Mouse (Mus musculus) gastrocnemius, postnatal 36 days (tissue): Measurements from ENCODE around the gene Ssh1. TPM values are rescaled to one million over a fixed set of nuclear protein-coding genes. Genes with fewer than 3 reads are reported as not detected.

Experiments used
- DNase-seq, 2 experiments: peaks; one replicate each; pipeline ENCODE4 v3.0.0; 2022
- intact Hi-C: fragments of 180-260 bp; cut with DNase I; formaldehyde crosslinking; loops from one replicate; pipeline ENCODE4 v1.15.1; 2025
- long read RNA-seq, 2 experiments: library from polyadenylated mRNA; stranded (forward); transcript quantifications; one replicate each; pipeline ENCODE4 v2.0.0; 2021
- total RNA-seq, 2 experiments: library from RNA; stranded (reverse); gene quantifications; 2 replicates each; pipeline ENCODE4 v1.2.3; 2021

The Ssh1 gene
- 1 to 10 TPM; 5.1 to 7.5 TPM for total RNA-seq
- long read RNA-seq, experiment 1, partial matches to known transcripts, result 0 of 4 reads
- long read RNA-seq, experiment 1, other reads (novel, unspliced or antisense), result 4 of 4 reads
- long read RNA-seq, experiment 2, partial matches to known transcripts, result 1 of 8 reads
- long read RNA-seq, experiment 2, other reads (novel, unspliced or antisense), result 7 of 8 reads

GRCm38 (mm10) chr5:113993487-113994465 lies at the start of gene Ssh1:
Gene Ssh1, minus strand, starts transcription at chr5:113993894.
- intact Hi-C loops, result loop anchor here (2.0 kb wide), 1 partner anchor 39 kb away; no protein-coding TSS in a partner anchor
- DNase-seq, result peak; percentile 87 to 89

GRCm38 (mm10) chr5:114041327-114041930 lies 47.7 kb upstream of the Ssh1 start:
- DNase-seq, result no peak
- intact Hi-C loops, result no loop called here

- DNase-seq, result no peak
- intact Hi-C loops, result no loop called here
Observed at GRCm38 (mm10) chr5:114040911-114041310, 47.2 kb upstream of the Ssh1 start.

- intact Hi-C loops, result no loop called here
- DNase-seq, result no peak
Observed at GRCm38 (mm10) chr5:114040508-114040907, 46.8 kb upstream of the Ssh1 start.

GRCm38 (mm10) chr5:114035111-114035510 lies 41.4 kb upstream of the Ssh1 start:
- intact Hi-C loops, result no loop called here
- no peak for DNase-seq

- intact Hi-C loops, result no loop called here
- no peak for DNase-seq
Observed at GRCm38 (mm10) chr5:114034393-114034792, 40.7 kb upstream of the Ssh1 start.

GRCm38 (mm10) chr5:114032161-114032763 lies 38.6 kb upstream of the Ssh1 start:
- no peak for DNase-seq
- intact Hi-C loops, result no loop called here

- intact Hi-C loops, result no loop called here
- DNase-seq, result no peak
Observed at GRCm38 (mm10) chr5:114030652-114031051, 37.0 kb upstream of the Ssh1 start.

GRCm38 (mm10) chr5:114028111-114028510 lies 34.4 kb upstream of the Ssh1 start:
- DNase-seq, result no peak
- intact Hi-C loops, result no loop called here

GRCm38 (mm10) chr5:114027217-114027944 lies 33.7 kb upstream of the Ssh1 start:
- intact Hi-C loops, result no loop called here
- no peak for DNase-seq

- intact Hi-C loops, result no loop called here
- no peak for DNase-seq
Observed at GRCm38 (mm10) chr5:114024885-114025284, 31.2 kb upstream of the Ssh1 start.

- intact Hi-C loops, result no loop called here
- no peak for DNase-seq
Observed at GRCm38 (mm10) chr5:114024390-114024789, 30.7 kb upstream of the Ssh1 start.

GRCm38 (mm10) chr5:114015121-114015520 lies 21.4 kb upstream of the Ssh1 start:
- no peak for DNase-seq
- intact Hi-C loops, result no loop called here

GRCm38 (mm10) chr5:114009049-114009448 lies 15.4 kb upstream of the Ssh1 start:
- intact Hi-C loops, result no loop called here
- DNase-seq, result no peak

GRCm38 (mm10) chr5:114007753-114008453 lies 14.2 kb upstream of the Ssh1 start:
- no peak for DNase-seq
- intact Hi-C loops, result no loop called here

- intact Hi-C loops, result no loop called here
Observed at GRCm38 (mm10) chr5:114006974-114007373, 13.3 kb upstream of the Ssh1 start.

GRCm38 (mm10) chr5:114005100-114005499 lies 11.4 kb upstream of the Ssh1 start:
- DNase-seq, result no peak
- intact Hi-C loops, result no loop called here

More at GRCm38 (mm10) chr5:114006974-114007373, 13.3 kb upstream of the Ssh1 start:
- DNase-seq, result no peak

GRCm38 (mm10) chr5:114004573-114004972 lies 10.9 kb upstream of the Ssh1 start:
- intact Hi-C loops, result no loop called here
- DNase-seq, result no peak

GRCm38 (mm10) chr5:114003542-114003941 lies 9.8 kb upstream of the Ssh1 start, which contains the start of gene Dao:
Gene Dao, plus strand, starts transcription at chr5:114003703.
- intact Hi-C loops, result no loop called here
- DNase-seq, result no peak
